Mouse (Mus musculus): ENCODE data around the gene Olfr1447. TPM values are rescaled to one million over a fixed set of nuclear protein-coding genes. Genes with fewer than 3 reads are reported as not detected.

Gene Olfr1447
- not detected in 2 replicates for total RNA-seq (2017)

DNA sequence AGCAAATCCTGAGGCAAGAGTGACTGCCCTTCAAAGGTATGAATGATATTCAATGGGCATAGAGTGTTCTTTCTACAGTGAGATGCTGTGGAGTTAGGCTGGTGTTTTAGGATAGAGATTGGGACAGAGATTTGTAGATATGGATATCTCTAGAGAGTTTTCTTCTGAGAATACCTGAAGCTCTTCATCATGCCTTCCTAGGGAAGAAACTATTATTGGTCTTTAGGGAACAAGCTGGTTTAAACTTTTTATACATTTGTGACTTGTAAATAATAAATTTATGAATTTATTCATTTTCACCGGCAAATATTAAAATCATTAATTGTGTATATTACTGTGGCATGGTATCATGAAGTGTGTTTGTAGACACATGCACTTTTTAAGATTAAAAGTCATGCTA lies at the start of gene Olfr1447:
Gene Olfr1447, minus strand, starts transcription at position 101 of the 400 bp plus-strand sequence.
- no peak for ATAC-seq (ENCODE audit: extremely low read depth, insufficient number of reproducible peaks, low FRiP score, poor library complexity, severe bottlenecking)

GRCm38 (mm10) chr19:12949958-12950357 lies 46.4 kb upstream of the Olfr1447 start, which contains the start of gene Olfr1450:
Olfr1450 (plus strand) TSS chr19:12950258.
- ATAC-seq (ENCODE audit: extremely low read depth, insufficient number of reproducible peaks, low FRiP score, poor library complexity, severe bottlenecking), result no peak

GRCm38 (mm10) chr19:12930540-12930939 lies 27.0 kb upstream of the Olfr1447 start, which contains the start of gene Olfr1449:
Olfr1449 (plus strand) TSS chr19:12930840.
- no peak for ATAC-seq (ENCODE audit: extremely low read depth, insufficient number of reproducible peaks, low FRiP score, poor library complexity, severe bottlenecking)

GRCm38 (mm10) chr19:12924319-12924718 lies 20.8 kb upstream of the Olfr1447 start, which contains the start of gene Olfr1448:
Olfr1448 (minus strand) TSS chr19:12924419.
- no peak for ATAC-seq (ENCODE audit: extremely low read depth, insufficient number of reproducible peaks, low FRiP score, poor library complexity, severe bottlenecking)

DNA sequence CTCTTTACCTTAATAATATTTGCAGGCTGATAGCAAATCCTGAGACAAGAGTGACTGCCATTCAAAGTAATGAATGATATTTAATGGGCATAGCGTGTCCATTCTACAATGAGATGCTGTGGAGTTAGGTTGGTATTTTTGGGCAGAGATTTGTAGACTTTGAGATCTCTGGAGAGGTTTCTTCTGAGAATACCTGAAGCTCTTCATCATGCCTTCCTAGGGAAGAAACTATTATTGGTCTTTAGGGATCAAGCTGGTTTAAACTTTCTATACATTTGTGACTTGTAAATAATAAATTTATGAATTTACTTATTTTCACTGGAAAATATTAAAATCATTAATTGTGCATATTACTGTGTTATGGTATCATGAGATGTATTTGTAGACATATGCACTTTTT lies 10.1 kb downstream of the Olfr1447 start, which contains the start of gene Olfr1446:
Gene Olfr1446, minus strand, starts transcription at position 101 of the 400 bp plus-strand sequence.
- ATAC-seq (ENCODE audit: extremely low read depth, insufficient number of reproducible peaks, low FRiP score, poor library complexity, severe bottlenecking), result no peak

DNA sequence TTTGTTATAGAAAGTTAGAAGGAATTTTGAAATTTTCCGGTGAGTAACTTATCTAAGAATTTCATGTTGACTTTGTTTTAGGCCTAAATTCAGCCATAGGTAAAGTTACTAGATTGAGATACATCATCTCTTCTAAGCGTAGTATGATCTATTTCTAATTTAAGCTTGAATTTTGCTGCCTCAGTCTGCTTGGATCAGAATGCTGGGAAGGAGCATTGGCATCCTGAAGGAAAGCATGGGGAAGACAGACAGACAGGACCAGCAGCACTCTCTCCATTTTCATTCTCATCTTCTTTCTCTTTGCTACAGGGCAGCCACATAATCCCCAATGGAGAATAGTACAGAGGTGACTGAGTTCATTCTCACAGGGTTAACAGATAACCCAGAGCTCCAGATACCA lies 20.0 kb downstream of the Olfr1447 start, which contains the start of gene Olfr1445:
Gene Olfr1445, plus strand, starts transcription at position 301 of the 400 bp plus-strand sequence.
- ATAC-seq (ENCODE audit: extremely low read depth, insufficient number of reproducible peaks, low FRiP score, poor library complexity, severe bottlenecking), result no peak

DNA sequence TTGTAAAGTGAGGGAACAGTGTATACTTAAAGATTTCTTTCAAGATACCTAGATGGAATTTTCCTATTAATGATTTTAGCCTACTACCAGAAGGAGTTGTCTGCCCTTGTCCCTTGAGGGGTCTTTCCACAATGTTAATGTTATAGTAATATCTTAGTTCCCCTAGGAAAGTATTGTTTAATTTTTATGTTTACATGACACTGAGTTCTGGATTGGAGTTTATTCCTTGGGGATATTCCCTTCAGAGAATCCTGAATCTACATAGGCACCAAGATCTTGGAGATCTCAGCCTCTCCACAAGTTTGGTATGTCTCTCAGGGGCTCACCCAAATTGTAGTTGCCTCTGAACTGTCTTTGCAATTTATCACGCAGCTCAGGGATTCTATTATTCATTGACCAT lies 46.6 kb downstream of the Olfr1447 start, which contains the start of gene Olfr1444:
Gene Olfr1444, plus strand, starts transcription at position 301 of the 400 bp plus-strand sequence.
- ATAC-seq (ENCODE audit: extremely low read depth, insufficient number of reproducible peaks, low FRiP score, poor library complexity, severe bottlenecking), result no peak

Other genes with a start within 250 kb of the Olfr1447 start
- not detected in 2 replicates for gene Olfr1442, start 233.3 kb downstream of the Olfr1447 start, total RNA-seq (2017)
- not detected in 2 replicates for gene Olfr1443, start 225.6 kb downstream of the Olfr1447 start, total RNA-seq (2017)
- gene Keg1, start 208.0 kb downstream of the Olfr1447 start, total RNA-seq (2017), result not detected in 2 replicates
- 1.4 and 2.2 TPM in 2 replicates for gene Cntf, start 138.1 kb downstream of the Olfr1447 start, total RNA-seq (2017)
- 74.2 and 77.0 TPM in 2 replicates for gene Zfp91, start 107.6 kb downstream of the Olfr1447 start, total RNA-seq (2017)
- 49.7 and 54.9 TPM in 2 replicates for gene Lpxn, start 107.5 kb downstream of the Olfr1447 start, total RNA-seq (2017)
- gene Gm5244, start 57.1 kb downstream of the Olfr1447 start, total RNA-seq (2017), result 1.5 and 1.9 TPM in 2 replicates
- 0.61 TPM in 1 of 2 replicates, not detected in the other for gene Olfr1444, start 46.5 kb downstream of the Olfr1447 start, total RNA-seq (2017)
- not detected in 2 replicates for gene Olfr1445, start 19.9 kb downstream of the Olfr1447 start, total RNA-seq (2017)
- gene Olfr1446, start 10.2 kb downstream of the Olfr1447 start, total RNA-seq (2017), result not detected in 2 replicates
- not detected in 2 replicates for gene Olfr1448, start 20.7 kb upstream of the Olfr1447 start, total RNA-seq (2017)
- 0.81 TPM in 1 of 2 replicates, not detected in the other for gene Olfr1449, start 27.1 kb upstream of the Olfr1447 start, total RNA-seq (2017)
- gene Olfr1450, start 46.5 kb upstream of the Olfr1447 start, total RNA-seq (2017), result 0.49 TPM in 1 of 2 replicates, not detected in the other
- not detected in 2 replicates for gene Olfr1451, start 91.3 kb upstream of the Olfr1447 start, total RNA-seq (2017)
- gene Olfr1453, start 124.6 kb upstream of the Olfr1447 start, total RNA-seq (2017), result not detected in 2 replicates
- not detected in 2 replicates for gene Olfr1454, start 156.9 kb upstream of the Olfr1447 start, total RNA-seq (2017)
- gene Olfr1457, start 194.1 kb upstream of the Olfr1447 start, total RNA-seq (2017), result not detected in 2 replicates
- not detected in 2 replicates for gene Olfr1458, start 203.0 kb upstream of the Olfr1447 start, total RNA-seq (2017)
- 0.12 TPM in 1 of 2 replicates, not detected in the other for gene Olfr1459, start 245.8 kb upstream of the Olfr1447 start, total RNA-seq (2017)

Data from neutrophil, adult 5-6 weeks (primary cell).